Mouse (Mus musculus): ENCODE results near the gene Rexo1.

- TF ChIP-seq ZNF384 (IDR thresholded peaks at IDR 0.05; ENCODE audit: low read depth, low read length) (no peak), HCFC1 (IDR thresholded peaks at IDR 0.05; ENCODE audit: borderline replicate concordance, insufficient read depth, low read length) (no peak), MAFK (IDR thresholded peaks at IDR 0.05; ENCODE audit: insufficient read depth, low read depth, low read length) (no peak)
Observed at GRCm38 (mm10) chr10:80533704-80534103, 27.7 kb downstream of the Rexo1 start.
